Comparison of ENCODE assay signal across 9 mouse cellular contexts in genomic region chr11:75132278-75132677, GRCm38 (mm10). TPM values are rescaled to one million over a fixed set of nuclear protein-coding genes. Genes with fewer than 3 reads are reported as not detected.
DNase-seq lines count a peak whose midpoint lies in the region; ATAC-seq lines count a peak whose summit lies in the region.
"Had no signal": no experiment of that assay in that cellular context is flagged by ENCODE, and none has a peak within 500 bp of the region (broad histone marks: within the 10 kb centered on the region; RNA-seq: fewer than 3 reads in every experiment).

No protein-coding gene starts in this region.

- peaks cover 10% of the 10 kb centered on the region for H3K4me1 ChIP-seq in midbrain, embryonic 16.5 days (ENCODE audit: control insufficient read depth, insufficient read depth, low read length)
- 0 out of 2 replicates have a peak, but pooled peaks cover 3% of the 10 kb centered on the region for H3K4me1 ChIP-seq in midbrain, embryonic 10.5 days
- peaks cover 48% of the 10 kb centered on the region for H3K4me1 ChIP-seq in limb, embryonic 15.5 days

- WGBS in midbrain, embryonic 16.5 days = 70% methylated on average over 5 of the region's 5 CpGs
- WGBS in midbrain, embryonic 10.5 days = 91% methylated on average over 5 of the region's 5 CpGs
- 45% methylated on average over 5 of the region's 5 CpGs for WGBS in limb, embryonic 15.5 days

- no peak overlapping the region for H3K27ac ChIP-seq in midbrain, embryonic 16.5 days (ENCODE audit: low read length)
- H3K27ac ChIP-seq in midbrain, embryonic 10.5 days (replicated peaks) = no peak overlapping the region
- peak overlapping the region; percentile 72; the same call in 1 of the 2 replicates for H3K27ac ChIP-seq in limb, embryonic 15.5 days
- H3K27ac ChIP-seq: liver, embryonic 13.5 days had no signal

- no peak overlapping the region for H3K4me2 ChIP-seq in midbrain, embryonic 16.5 days (ENCODE audit: low read length)
- no peak overlapping the region for H3K4me2 ChIP-seq in limb, embryonic 15.5 days
- H3K4me2 ChIP-seq: liver, embryonic 13.5 days had no signal

- no peaks in the 10 kb centered on the region for H3K9me3 ChIP-seq in midbrain, embryonic 16.5 days (replicated peaks; ENCODE audit: control insufficient read depth, low read length, poor library complexity, severe bottlenecking)
- no peaks in the 10 kb centered on the region for H3K9me3 ChIP-seq in midbrain, embryonic 10.5 days (replicated peaks)
- no peaks in the 10 kb centered on the region for H3K9me3 ChIP-seq in limb, embryonic 15.5 days
- H3K9me3 ChIP-seq: liver, embryonic 13.5 days had no signal

- intact Hi-C loops in heart, postnatal 36 days (cut with DNase I) = no loop called here

- no peak overlapping the region for H3K4me3 ChIP-seq in midbrain, embryonic 16.5 days (ENCODE audit: low read depth, low read length)
- no peak overlapping the region for H3K4me3 ChIP-seq in midbrain, embryonic 10.5 days
- no peak overlapping the region for H3K4me3 ChIP-seq in limb, embryonic 15.5 days
- H3K4me3 ChIP-seq: liver, embryonic 13.5 days had no signal

- peak; percentile 36; the same call in 1 of the 2 replicates for ATAC-seq in midbrain, embryonic 16.5 days
- ATAC-seq in limb, embryonic 15.5 days (ENCODE audit: insufficient number of reproducible peaks, low FRiP score, low TSS enrichment, low read depth) = peak; percentile 30; the same call in 1 of the 2 replicates

- no peaks in the 10 kb centered on the region for H3K27me3 ChIP-seq in midbrain, embryonic 16.5 days (ENCODE audit: control insufficient read depth, insufficient read depth, low read depth, low read length)
- H3K27me3 ChIP-seq in midbrain, embryonic 10.5 days (ENCODE audit: low read depth, poor library complexity, severe bottlenecking) = no peaks in the 10 kb centered on the region
- H3K27me3 ChIP-seq in limb, embryonic 15.5 days = no peaks in the 10 kb centered on the region
- H3K27me3 ChIP-seq: liver, embryonic 13.5 days had no signal

- no peaks in the 10 kb centered on the region for H3K36me3 ChIP-seq in midbrain, embryonic 16.5 days (ENCODE audit: control insufficient read depth, insufficient read depth, low read length)
- no peaks in the 10 kb centered on the region for H3K36me3 ChIP-seq in midbrain, embryonic 10.5 days
- H3K36me3 ChIP-seq in limb, embryonic 15.5 days = no peaks in the 10 kb centered on the region
- H3K36me3 ChIP-seq: liver, embryonic 13.5 days had no signal

- peak; percentile 76 for DNase-seq in adrenal gland, postnatal 10 days
- DNase-seq in adrenal gland, adult 18-20 months (ENCODE audit: low spot score in 2 of 2) = no peak
- DNase-seq in midbrain, embryonic 10.5 days (ENCODE audit: low spot score) = no peak
- peak; percentile 56 to 65 for DNase-seq in heart, postnatal 36 days
- DNase-seq in spleen, postnatal 14 days (ENCODE audit: low spot score in 2 of 2) = no peak
- DNase-seq in urinary bladder, adult 18-20 months (ENCODE audit: low spot score in 2 of 2) = no peak
- DNase-seq: liver, embryonic 13.5 days had no signal

- no peak overlapping the region for H3K9ac ChIP-seq in midbrain, embryonic 16.5 days (ENCODE audit: low read depth, low read length)
- no peak overlapping the region for H3K9ac ChIP-seq in limb, embryonic 15.5 days
- H3K9ac ChIP-seq: liver, embryonic 13.5 days had no signal

RNA-seq across cellular contexts. Expression of gene Hic1, which starts 37.0 kb away (rescaled TPM):
- total RNA-seq in adrenal gland, postnatal 10 days (2021) = 10 to 100 TPM; 23.6 to 24.5 TPM
- 10 to 100 TPM in 1 of 2 experiments, 1 to 10 TPM in 1; 5.4 to 13.1 TPM for total RNA-seq in adrenal gland, adult 18-20 months (2021)
- 1.3 and 1.8 TPM in 2 replicates for polyA plus RNA-seq in midbrain, embryonic 16.5 days (2015; fragmentation: Nextera tagmentation; extraction: Ambion mirVana)
- 0.32 and 0.57 TPM in 2 replicates for polyA plus RNA-seq in midbrain, embryonic 10.5 days (2016; fragmentation: Nextera tagmentation; extraction: Ambion mirVana)
- 10 to 100 TPM; 14.8 to 22.8 TPM for total RNA-seq in heart, postnatal 36 days (2021)
- 17.2 and 21.2 TPM in 2 replicates for polyA plus RNA-seq in limb, embryonic 15.5 days (2015; fragmentation: Nextera tagmentation; extraction: Ambion mirVana)

RNA-seq across cellular contexts. Expression of gene Ovca2, which starts 46.4 kb away (rescaled TPM):
- total RNA-seq in adrenal gland, postnatal 10 days (2021) = 10 to 100 TPM; 13.5 to 18.1 TPM
- 10 to 100 TPM; 15.9 to 19.8 TPM for total RNA-seq in adrenal gland, adult 18-20 months (2021)
- 13.3 and 14.5 TPM in 2 replicates for polyA plus RNA-seq in midbrain, embryonic 16.5 days (2015; fragmentation: Nextera tagmentation; extraction: Ambion mirVana)
- 33.5 and 37.6 TPM in 2 replicates for polyA plus RNA-seq in midbrain, embryonic 10.5 days (2016; fragmentation: Nextera tagmentation; extraction: Ambion mirVana)
- total RNA-seq in heart, postnatal 36 days (2021) = 1 to 10 TPM; 5.3 to 7.2 TPM
- 22.5 and 23.3 TPM in 2 replicates for polyA plus RNA-seq in limb, embryonic 15.5 days (2015; fragmentation: Nextera tagmentation; extraction: Ambion mirVana)

RNA-seq across cellular contexts. Expression of gene Dph1, which starts 58.8 kb away (rescaled TPM):
- total RNA-seq in adrenal gland, postnatal 10 days (2021) = 10 to 100 TPM; 23.1 to 24.2 TPM
- total RNA-seq in adrenal gland, adult 18-20 months (2021) = 10 to 100 TPM; 23.4 to 34.5 TPM
- 12.5 and 14.0 TPM in 2 replicates for polyA plus RNA-seq in midbrain, embryonic 16.5 days (2015; fragmentation: Nextera tagmentation; extraction: Ambion mirVana)
- 25.4 and 27.3 TPM in 2 replicates for polyA plus RNA-seq in midbrain, embryonic 10.5 days (2016; fragmentation: Nextera tagmentation; extraction: Ambion mirVana)
- 1 to 10 TPM; 9.0 to 9.7 TPM for total RNA-seq in heart, postnatal 36 days (2021)
- 21.1 and 23.3 TPM in 2 replicates for polyA plus RNA-seq in limb, embryonic 15.5 days (2015; fragmentation: Nextera tagmentation; extraction: Ambion mirVana)

Comparison
In these comparisons a context has a peak if more than half of its experiments do, and no peak if none do; other contexts are left out.
1. DNase-seq: peak in adrenal gland, postnatal 10 days (single experiment) and heart, postnatal 36 days (2 of 2); none in adrenal gland, adult 18-20 months (0 of 2), midbrain, embryonic 10.5 days (single experiment), spleen, postnatal 14 days (0 of 2) and urinary bladder, adult 18-20 months (0 of 2).